Mouse (Mus musculus) megakaryocyte, embryonic 14.5 days (primary cell): ENCODE results near the gene Car12.

Source experiments
- FLI1 ChIP-seq: IDR thresholded peaks from 2 replicates; pipeline ENCODE4 v1.6.1; 2012; ENCODE audit warnings: low read length, inconsistent platforms, mixed read lengths
- GATA1 ChIP-seq: IDR thresholded peaks from 3 replicates; pipeline ENCODE4 v1.6.1; 2012; ENCODE audit warnings: mixed read lengths, low read length, inconsistent platforms, borderline replicate concordance

DNA sequence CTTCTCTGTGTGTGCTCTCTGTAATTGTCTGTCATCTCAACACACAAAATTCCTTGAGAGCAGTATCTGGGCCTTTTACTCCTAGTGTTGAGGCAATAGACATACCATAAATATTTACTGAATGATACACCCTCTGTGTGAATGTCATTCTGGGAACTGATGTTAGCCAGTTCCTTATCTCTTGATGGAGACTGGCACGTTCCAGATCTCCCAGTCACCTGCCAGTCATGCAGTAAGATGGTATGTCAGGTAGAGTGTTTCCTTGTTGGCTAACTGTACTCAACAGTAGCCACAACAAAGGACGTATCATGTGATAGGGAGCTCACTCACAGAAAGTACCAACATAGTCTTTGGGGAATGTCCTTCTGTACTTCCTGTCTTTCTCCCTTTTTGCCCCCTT, 39.7 kb upstream of the Car12 start:
- TF ChIP-seq GATA1 = no peak
- TF ChIP-seq FLI1 = no peak
